8 mouse cellular contexts compared by ENCODE assay signal in genomic region chr11:98981289-98981996, GRCm38 (mm10). TPM values are rescaled to one million over a fixed set of nuclear protein-coding genes. Genes with fewer than 3 reads are reported as not detected.
DNase-seq lines count a peak whose midpoint lies in the region; ATAC-seq and TF ChIP-seq lines count a peak whose summit lies in the region.

No protein-coding gene starts in this region.

- WGBS in lung, postnatal 0 days, result 36% methylated on average over 20 of the region's 20 CpGs
- 41% methylated on average over 20 of the region's 20 CpGs for WGBS in lung, adult 2 months
- 33% methylated on average over 20 of the region's 20 CpGs for WGBS in forebrain, embryonic 15.5 days
- WGBS in limb, embryonic 11.5 days, result 38% methylated on average over 20 of the region's 20 CpGs
- 31% methylated on average over 20 of the region's 20 CpGs for WGBS in olfactory bulb, adult 2 months

- no peak for ATAC-seq in lung, postnatal 0 days
- peak; percentile 26; the same call in 1 of the 2 replicates for ATAC-seq in forebrain, embryonic 15.5 days (replicated peaks)
- no peak for ATAC-seq in limb, embryonic 11.5 days (ENCODE audit: insufficient number of reproducible peaks, low FRiP score, low TSS enrichment, low read depth)

- no peaks in the 10 kb centered on the region for H3K36me3 ChIP-seq in lung, postnatal 0 days (ENCODE audit: insufficient read depth, low read length)
- H3K36me3 ChIP-seq in forebrain, embryonic 15.5 days, result no peaks in the 10 kb centered on the region
- H3K36me3 ChIP-seq in limb, embryonic 11.5 days (ENCODE audit: control insufficient read depth, insufficient read depth, low read length), result no peaks in the 10 kb centered on the region

- DNase-seq in lung, postnatal 0 days (ENCODE audit: low spot score), result no peak
- DNase-seq in lung, adult 2 months, result no peak
- no peak for DNase-seq in limb, embryonic 11.5 days (ENCODE audit: low spot score)
- DNase-seq in ovary, postnatal 10 days (ENCODE audit: low spot score), result no peak
- DNase-seq in cerebellum, adult 9-10 months, result no peak
- DNase-seq in c-Kit-positive CD71-positive TER-119-positive erythroid progenitor cells, embryonic 14.5 days (ENCODE audit: low spot score), result no peak

- no peaks in the 10 kb centered on the region for H3K9me3 ChIP-seq in lung, postnatal 0 days (ENCODE audit: low read length)
- no peaks in the 10 kb centered on the region for H3K9me3 ChIP-seq in forebrain, embryonic 15.5 days
- no peaks in the 10 kb centered on the region for H3K9me3 ChIP-seq in limb, embryonic 11.5 days (ENCODE audit: control insufficient read depth, low read length)

- H3K4me2 ChIP-seq in lung, postnatal 0 days (replicated peaks; ENCODE audit: low read depth, low read length), result peak overlapping the region; percentile 98
- H3K4me2 ChIP-seq in forebrain, embryonic 15.5 days (replicated peaks), result peak overlapping the region; percentile 78
- peak overlapping the region; percentile 97 for H3K4me2 ChIP-seq in limb, embryonic 11.5 days (ENCODE audit: low read depth, severe bottlenecking)

- no peak for TF ChIP-seq POLR2A in lung, adult 2 months (IDR thresholded peaks at IDR 0.05; ENCODE audit: borderline replicate concordance, extremely low read depth, low read depth, low read length)
- no peak for TF ChIP-seq POLR2A in olfactory bulb, adult 2 months (IDR thresholded peaks at IDR 0.05; ENCODE audit: insufficient read depth, low read depth, low read length)

- peaks cover 3% of the 10 kb centered on the region; the same call in 1 of the 2 replicates for H3K4me1 ChIP-seq in lung, postnatal 0 days (ENCODE audit: insufficient read depth, low read depth, low read length)
- no peaks in the 10 kb centered on the region; the same call in 1 of the 2 replicates for H3K4me1 ChIP-seq in lung, adult 2 months (ENCODE audit: control insufficient read depth, insufficient read depth, low read length)
- peaks cover 11% of the 10 kb centered on the region for H3K4me1 ChIP-seq in forebrain, embryonic 15.5 days
- peaks cover 11% of the 10 kb centered on the region for H3K4me1 ChIP-seq in limb, embryonic 11.5 days (ENCODE audit: control insufficient read depth, insufficient read depth, low read length)
- 0 out of 2 replicates have a peak, but pooled peaks cover 5% of the 10 kb centered on the region for H3K4me1 ChIP-seq in olfactory bulb, adult 2 months (ENCODE audit: control insufficient read depth, insufficient read depth, low read length)

- H3K27ac ChIP-seq in lung, postnatal 0 days (ENCODE audit: low read length), result no peak overlapping the region
- H3K27ac ChIP-seq in forebrain, embryonic 15.5 days (replicated peaks), result peak overlapping the region; percentile 83
- no peak overlapping the region for H3K27ac ChIP-seq in limb, embryonic 11.5 days (replicated peaks; ENCODE audit: low read depth, low read length)
- 0 out of 2 replicates have a peak overlapping the region, but pooled peaks have one; percentile 30 for H3K27ac ChIP-seq in olfactory bulb, adult 2 months (ENCODE audit: insufficient read depth, low read depth, low read length)

- TF ChIP-seq CTCF in lung, postnatal 0 days (IDR thresholded peaks at IDR 0.05), result no peak
- TF ChIP-seq CTCF in lung, adult 2 months (IDR thresholded peaks at IDR 0.05; ENCODE audit: insufficient read depth, low read length), result no peak
- no peak for TF ChIP-seq CTCF in olfactory bulb, adult 2 months (IDR thresholded peaks at IDR 0.05; ENCODE audit: insufficient read depth, low read depth, low read length)

- no peak for TF ChIP-seq EP300 in lung, postnatal 0 days (IDR thresholded peaks at IDR 0.05)

- no peak overlapping the region for H3K9ac ChIP-seq in lung, postnatal 0 days (replicated peaks; ENCODE audit: low read depth)
- peak overlapping the region; percentile 54 for H3K9ac ChIP-seq in forebrain, embryonic 15.5 days (replicated peaks)
- H3K9ac ChIP-seq in limb, embryonic 11.5 days (ENCODE audit: low read length), result peak overlapping the region; percentile 70

- no peaks in the 10 kb centered on the region; the same call in 1 of the 2 replicates for H3K27me3 ChIP-seq in lung, postnatal 0 days (replicated peaks; ENCODE audit: insufficient read depth, low read length)
- peaks cover 7% of the 10 kb centered on the region for H3K27me3 ChIP-seq in forebrain, embryonic 15.5 days
- peaks cover 20% of the 10 kb centered on the region for H3K27me3 ChIP-seq in limb, embryonic 11.5 days (ENCODE audit: control insufficient read depth, insufficient read depth, low read length)

- peak overlapping the region; percentile 55 for H3K4me3 ChIP-seq in lung, postnatal 0 days (ENCODE audit: low read depth, low read length)
- H3K4me3 ChIP-seq in lung, adult 2 months (replicated peaks; ENCODE audit: extremely low read depth, low read depth, low read length), result no peak overlapping the region
- peak overlapping the region; percentile 50 for H3K4me3 ChIP-seq in forebrain, embryonic 15.5 days
- H3K4me3 ChIP-seq in limb, embryonic 11.5 days (ENCODE audit: low read depth, low read length), result peak overlapping the region; percentile 53
- H3K4me3 ChIP-seq in olfactory bulb, adult 2 months (ENCODE audit: insufficient read depth, low read depth, low read length), result peak overlapping the region; percentile 66

RNA-seq across cellular contexts. Expression of gene Gjd3, which starts 1.4 kb away (rescaled TPM):
- polyA plus RNA-seq in lung, postnatal 0 days (2015; fragmentation: Nextera tagmentation; extraction: Ambion mirVana), result 0.56 and 1.0 TPM in 2 replicates
- 0.29 and 0.40 TPM in 2 replicates for polyA plus RNA-seq in lung, adult 2 months (2012; rRNA removed)
- polyA plus RNA-seq in forebrain, embryonic 15.5 days (2015; fragmentation: Nextera tagmentation; extraction: Ambion mirVana), result 0.62 and 0.84 TPM in 2 replicates
- polyA plus RNA-seq in limb, embryonic 11.5 days (2014; fragmentation: Nextera tagmentation; extraction: Ambion mirVana), result 0.40 TPM in 1 of 2 replicates, not detected in the other
- polyA plus RNA-seq in olfactory bulb, adult 2 months (2012; ENCODE audit: insufficient read depth, insufficient read length, low replicate concordance, missing spikeins), result not detected in 2 replicates

RNA-seq across cellular contexts. Expression of gene Top2a, which starts 42.5 kb away (rescaled TPM):
- 11.1 and 16.9 TPM in 2 replicates for polyA plus RNA-seq in lung, postnatal 0 days (2015; fragmentation: Nextera tagmentation; extraction: Ambion mirVana)
- 0.58 and 1.4 TPM in 2 replicates for polyA plus RNA-seq in lung, adult 2 months (2012; rRNA removed)
- 126 and 141 TPM in 2 replicates for polyA plus RNA-seq in forebrain, embryonic 15.5 days (2015; fragmentation: Nextera tagmentation; extraction: Ambion mirVana)
- 422 and 448 TPM in 2 replicates for polyA plus RNA-seq in limb, embryonic 11.5 days (2014; fragmentation: Nextera tagmentation; extraction: Ambion mirVana)
- polyA plus RNA-seq in olfactory bulb, adult 2 months (2012; ENCODE audit: insufficient read depth, insufficient read length, low replicate concordance, missing spikeins), result 288 TPM in 1 of 2 replicates, not detected in the other

RNA-seq across cellular contexts. Expression of gene Rara, which starts 53.8 kb away (rescaled TPM):
- 26.2 and 28.8 TPM in 2 replicates for polyA plus RNA-seq in lung, postnatal 0 days (2015; fragmentation: Nextera tagmentation; extraction: Ambion mirVana)
- 59.0 and 62.2 TPM in 2 replicates for polyA plus RNA-seq in lung, adult 2 months (2012; rRNA removed)
- polyA plus RNA-seq in forebrain, embryonic 15.5 days (2015; fragmentation: Nextera tagmentation; extraction: Ambion mirVana), result 9.2 and 9.9 TPM in 2 replicates
- polyA plus RNA-seq in limb, embryonic 11.5 days (2014; fragmentation: Nextera tagmentation; extraction: Ambion mirVana), result 46.7 and 48.7 TPM in 2 replicates
- polyA plus RNA-seq in olfactory bulb, adult 2 months (2012; ENCODE audit: insufficient read depth, insufficient read length, low replicate concordance, missing spikeins), result not detected in 2 replicates

RNA-seq across cellular contexts. Expression of gene Igfbp4, which starts 59.6 kb away (rescaled TPM):
- 416 and 433 TPM in 2 replicates for polyA plus RNA-seq in lung, postnatal 0 days (2015; fragmentation: Nextera tagmentation; extraction: Ambion mirVana)
- polyA plus RNA-seq in lung, adult 2 months (2012; rRNA removed), result 459 and 481 TPM in 2 replicates
- 138 and 142 TPM in 2 replicates for polyA plus RNA-seq in forebrain, embryonic 15.5 days (2015; fragmentation: Nextera tagmentation; extraction: Ambion mirVana)
- 799 and 884 TPM in 2 replicates for polyA plus RNA-seq in limb, embryonic 11.5 days (2014; fragmentation: Nextera tagmentation; extraction: Ambion mirVana)
- polyA plus RNA-seq in olfactory bulb, adult 2 months (2012; ENCODE audit: insufficient read depth, insufficient read length, low replicate concordance, missing spikeins), result not detected in 2 replicates

Comparison
In these comparisons a context has a peak if more than half of its experiments do, and no peak if none do; other contexts are left out.
1. H3K27ac ChIP-seq: peak in forebrain, embryonic 15.5 days (single experiment) and olfactory bulb, adult 2 months (single experiment); none in lung, postnatal 0 days (single experiment) and limb, embryonic 11.5 days (single experiment).
2. Peak in every context shown above with its lines, with median percentiles within 50 percentile points of each other: H3K4me2 ChIP-seq.